Mouse (Mus musculus): ENCODE measurements at regions not wholly inside any gene's neighbourhood (a gene's known extent, or its start where the extent isn't known, plus 50 kb on each side); places are given as distances from the start of the nearest gene placed in this dataset.
"Not testable (repeated sequence)": the region's sequence is repeated elsewhere in the genome, so short reads cannot be mapped to it uniquely, and the experiment has no call there.

- Histone ChIP-seq H3K27me3 (0 out of 2 replicates have a peak, but pooled peaks cover 3% of the 10 kb centered on the region), H3K36me3 (no peaks in the 10 kb centered on the region), H3K9me3 (no peaks in the 10 kb centered on the region), H3K4me3 (no peak overlapping the region), H3K27ac (peak overlapping the region; percentile 92), H3K4me2 (peak overlapping the region; percentile 29), H3K4me1 (peaks cover 24% of the 10 kb centered on the region), H3K9ac (peak overlapping the region; percentile 13; the same call in 1 of the 2 replicates)
- peak; percentile 87 for ATAC-seq (ENCODE audit: borderline replicate concordance, extremely low read depth, low FRiP score, low TSS enrichment)
- 3% methylated on average over 7 of the region's 7 CpGs for WGBS
Observed at GRCm38 (mm10) chr5:74792301-74792700, 89.6 kb upstream of the Lnx1 start.

GRCm38 (mm10) chr5:74790501-74790900 is 87.8 kb upstream of the Lnx1 start:
- not testable (repeated sequence) for H3K4me3 ChIP-seq; H3K27me3 ChIP-seq; H3K27ac ChIP-seq; H3K9ac ChIP-seq; ATAC-seq (ENCODE audit: borderline replicate concordance, extremely low read depth, low FRiP score, low TSS enrichment); H3K4me2 ChIP-seq; H3K36me3 ChIP-seq; H3K9me3 ChIP-seq
- peaks cover 24% of the 10 kb centered on the region for H3K4me1 ChIP-seq
- WGBS: 92% methylated on average over 4 of the region's 4 CpGs

GRCm38 (mm10) chr5:74783906-74784305 is 81.2 kb upstream of the Lnx1 start:
- no peak for ATAC-seq (ENCODE audit: borderline replicate concordance, extremely low read depth, low FRiP score, low TSS enrichment)
- no peak overlapping the region for H3K4me2 ChIP-seq
- whole genome bisulfite sequencing: 73% methylated on average over 9 of the region's 9 CpGs

GRCm38 (mm10) chr5:74778076-74778465 is 75.4 kb upstream of the Lnx1 start:
- Histone ChIP-seq H3K4me2 (no peak overlapping the region), H3K4me1 (no peaks in the 10 kb centered on the region), H3K27me3 (no peaks in the 10 kb centered on the region), H3K9ac (no peak overlapping the region), H3K27ac (no peak overlapping the region), H3K9me3 (no peaks in the 10 kb centered on the region), H3K4me3 (no peak overlapping the region), H3K36me3 (no peaks in the 10 kb centered on the region)
- ATAC-seq (ENCODE audit: borderline replicate concordance, extremely low read depth, low FRiP score, low TSS enrichment): no peak
- WGBS: 74% methylated on average over 1 of the region's 1 CpGs

More at GRCm38 (mm10) chr5:74783906-74784305, 81.2 kb upstream of the Lnx1 start:
- no peak overlapping the region for H3K4me3 ChIP-seq
- H3K9ac ChIP-seq: no peak overlapping the region
- H3K4me1 ChIP-seq: no peaks in the 10 kb centered on the region
- H3K36me3 ChIP-seq: no peaks in the 10 kb centered on the region
- no peaks in the 10 kb centered on the region for H3K27me3 ChIP-seq
- no peak overlapping the region for H3K27ac ChIP-seq
- H3K9me3 ChIP-seq: no peaks in the 10 kb centered on the region

GRCm38 (mm10) chr5:74777381-74778075 is 74.8 kb upstream of the Lnx1 start:
- no peaks in the 10 kb centered on the region for H3K27me3 ChIP-seq
- H3K27ac ChIP-seq: no peak overlapping the region
- no peak overlapping the region for H3K9ac ChIP-seq
- no peaks in the 10 kb centered on the region for H3K36me3 ChIP-seq
- H3K9me3 ChIP-seq: no peaks in the 10 kb centered on the region
- H3K4me2 ChIP-seq: no peak overlapping the region
- 54% methylated on average over 10 of the region's 10 CpGs for WGBS
- H3K4me1 ChIP-seq: no peaks in the 10 kb centered on the region
- no peak overlapping the region for H3K4me3 ChIP-seq
- no peak for ATAC-seq (ENCODE audit: borderline replicate concordance, extremely low read depth, low FRiP score, low TSS enrichment)

- no peak overlapping the region for H3K9ac ChIP-seq
- H3K36me3 ChIP-seq: no peaks in the 10 kb centered on the region
- 66% methylated on average over 3 of the region's 3 CpGs for WGBS
- H3K27me3 ChIP-seq: no peaks in the 10 kb centered on the region
- no peak for ATAC-seq (ENCODE audit: borderline replicate concordance, extremely low read depth, low FRiP score, low TSS enrichment)
- H3K27ac ChIP-seq: no peak overlapping the region
- no peaks in the 10 kb centered on the region for H3K9me3 ChIP-seq
- H3K4me3 ChIP-seq: no peak overlapping the region
- H3K4me2 ChIP-seq: no peak overlapping the region
- no peaks in the 10 kb centered on the region for H3K4me1 ChIP-seq
Observed at GRCm38 (mm10) chr5:74776081-74776480, 73.4 kb upstream of the Lnx1 start.

GRCm38 (mm10) chr5:74775596-74775995 is 72.9 kb upstream of the Lnx1 start:
- Histone ChIP-seq H3K9ac (no peak overlapping the region), H3K4me3 (no peak overlapping the region), H3K27ac (no peak overlapping the region), H3K9me3 (no peaks in the 10 kb centered on the region), H3K27me3 (no peaks in the 10 kb centered on the region), H3K4me1 (no peaks in the 10 kb centered on the region), H3K4me2 (no peak overlapping the region), H3K36me3 (no peaks in the 10 kb centered on the region)
- ATAC-seq (ENCODE audit: borderline replicate concordance, extremely low read depth, low FRiP score, low TSS enrichment): no peak
- WGBS: 65% methylated on average over 3 of the region's 3 CpGs

GRCm38 (mm10) chr5:74773558-74774429 is 71.1 kb upstream of the Lnx1 start:
- Histone ChIP-seq H3K36me3 (no peaks in the 10 kb centered on the region), H3K9me3 (no peaks in the 10 kb centered on the region), H3K4me3 (no peak overlapping the region), H3K4me2 (no peak overlapping the region), H3K9ac (no peak overlapping the region), H3K27ac (no peak overlapping the region), H3K4me1 (0 out of 2 replicates have a peak, but pooled peaks cover 7% of the 10 kb centered on the region), H3K27me3 (no peaks in the 10 kb centered on the region)
- 69% methylated on average over 14 of the region's 14 CpGs for WGBS
- ATAC-seq (ENCODE audit: borderline replicate concordance, extremely low read depth, low FRiP score, low TSS enrichment): no peak

- H3K9me3 ChIP-seq: no peaks in the 10 kb centered on the region
- WGBS: 82% methylated on average over 7 of the region's 7 CpGs
- H3K4me3 ChIP-seq: no peak overlapping the region
- peaks cover 19% of the 10 kb centered on the region; the same call in 1 of the 2 replicates for H3K4me1 ChIP-seq
- ATAC-seq (ENCODE audit: borderline replicate concordance, extremely low read depth, low FRiP score, low TSS enrichment): no peak
- no peaks in the 10 kb centered on the region for H3K36me3 ChIP-seq
- no peak overlapping the region for H3K27ac ChIP-seq
- no peak overlapping the region for H3K4me2 ChIP-seq
- H3K27me3 ChIP-seq: no peaks in the 10 kb centered on the region
- H3K9ac ChIP-seq: no peak overlapping the region
Observed at GRCm38 (mm10) chr5:74771121-74771520, 68.4 kb upstream of the Lnx1 start.

GRCm38 (mm10) chr5:74769023-74769422 is 66.3 kb upstream of the Lnx1 start:
- H3K9ac ChIP-seq: no peak overlapping the region
- no peak overlapping the region for H3K4me2 ChIP-seq
- no peak overlapping the region for H3K27ac ChIP-seq
- no peaks in the 10 kb centered on the region for H3K36me3 ChIP-seq
- H3K4me3 ChIP-seq: no peak overlapping the region
- WGBS: 9% methylated on average over 5 of the region's 5 CpGs
- H3K27me3 ChIP-seq: no peaks in the 10 kb centered on the region
- peaks cover 34% of the 10 kb centered on the region for H3K4me1 ChIP-seq
- ATAC-seq (ENCODE audit: borderline replicate concordance, extremely low read depth, low FRiP score, low TSS enrichment): no peak
- H3K9me3 ChIP-seq: no peaks in the 10 kb centered on the region

- H3K4me1 ChIP-seq: peaks cover 35% of the 10 kb centered on the region
- no peaks in the 10 kb centered on the region for H3K9me3 ChIP-seq
- no peak overlapping the region for H3K9ac ChIP-seq
- no peaks in the 10 kb centered on the region for H3K27me3 ChIP-seq
- H3K4me2 ChIP-seq: no peak overlapping the region
- no peak overlapping the region for H3K27ac ChIP-seq
- no peak overlapping the region for H3K4me3 ChIP-seq
- ATAC-seq (ENCODE audit: borderline replicate concordance, extremely low read depth, low FRiP score, low TSS enrichment): no peak
- no peaks in the 10 kb centered on the region for H3K36me3 ChIP-seq
- WGBS: 75% methylated on average over 8 of the region's 8 CpGs
Observed at GRCm38 (mm10) chr5:74767993-74768392, 65.3 kb upstream of the Lnx1 start.

- H3K27ac ChIP-seq: peak overlapping the region; percentile 81
- H3K9me3 ChIP-seq: no peaks in the 10 kb centered on the region
- H3K4me2 ChIP-seq: no peak overlapping the region
- no peak for ATAC-seq (ENCODE audit: borderline replicate concordance, extremely low read depth, low FRiP score, low TSS enrichment)
- H3K4me1 ChIP-seq: peaks cover 35% of the 10 kb centered on the region
- H3K4me3 ChIP-seq: no peak overlapping the region
- H3K27me3 ChIP-seq: no peaks in the 10 kb centered on the region
- no peaks in the 10 kb centered on the region for H3K36me3 ChIP-seq
- no peak overlapping the region for H3K9ac ChIP-seq
- WGBS: 30% methylated on average over 8 of the region's 8 CpGs
Observed at GRCm38 (mm10) chr5:74766211-74766610, 63.5 kb upstream of the Lnx1 start.
